Mouse (Mus musculus) liver (tissue): ENCODE results near the gene Vstm4.

Experiments
- DNase-seq: peaks from one replicate; pipeline ENCODE4 v3.0.0-alpha.2; 2020; ENCODE audit warnings: mixed read lengths

The Vstm4 gene

GRCm38 (mm10) chr14:32859831-32860569 lies 3.4 kb downstream of the Vstm4 start:
- no peak for DNase-seq

- peak; percentile 30 for DNase-seq
Observed at GRCm38 (mm10) chr14:32861149-32861581, 4.6 kb downstream of the Vstm4 start.

DNA sequence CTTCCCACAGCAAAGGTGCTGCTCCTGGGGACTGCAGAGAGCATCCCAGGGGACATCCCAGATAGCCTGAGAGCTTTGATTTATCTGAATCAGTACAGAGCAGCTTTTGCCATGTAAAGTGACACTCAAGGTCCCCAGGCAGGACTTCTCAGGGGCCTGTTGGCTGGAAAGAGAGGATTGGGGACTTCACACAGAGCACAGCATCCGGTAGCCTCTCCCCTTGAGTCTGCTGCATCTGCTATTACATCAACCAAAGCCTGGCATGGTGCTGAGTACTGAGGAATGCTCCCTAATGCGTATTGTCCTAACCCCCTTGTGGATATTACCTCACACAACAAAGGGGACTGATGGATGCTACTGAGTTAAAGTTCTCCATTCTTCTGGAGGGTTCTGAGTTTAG lies 5.1 kb downstream of the Vstm4 start:
- DNase-seq, result no peak

DNA sequence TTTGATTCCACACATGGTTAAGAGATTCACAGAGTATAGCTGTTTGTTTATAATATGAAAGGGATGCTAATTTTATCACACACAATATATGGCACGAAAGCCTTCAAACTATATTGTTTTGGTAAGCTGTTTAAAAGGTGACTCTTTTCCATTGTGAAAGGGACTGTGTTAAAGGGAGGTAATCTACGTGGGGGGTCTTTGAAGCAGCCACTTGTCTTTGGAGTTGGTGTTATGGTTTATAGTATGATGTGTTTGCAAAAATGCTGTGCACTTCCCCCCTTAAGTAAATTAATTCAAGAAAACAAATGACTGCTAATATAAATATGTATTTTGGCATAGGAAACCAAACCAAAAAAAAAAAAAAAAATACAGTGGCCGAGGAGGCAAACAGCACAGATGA lies 8.8 kb downstream of the Vstm4 start:
- no peak for DNase-seq

DNA sequence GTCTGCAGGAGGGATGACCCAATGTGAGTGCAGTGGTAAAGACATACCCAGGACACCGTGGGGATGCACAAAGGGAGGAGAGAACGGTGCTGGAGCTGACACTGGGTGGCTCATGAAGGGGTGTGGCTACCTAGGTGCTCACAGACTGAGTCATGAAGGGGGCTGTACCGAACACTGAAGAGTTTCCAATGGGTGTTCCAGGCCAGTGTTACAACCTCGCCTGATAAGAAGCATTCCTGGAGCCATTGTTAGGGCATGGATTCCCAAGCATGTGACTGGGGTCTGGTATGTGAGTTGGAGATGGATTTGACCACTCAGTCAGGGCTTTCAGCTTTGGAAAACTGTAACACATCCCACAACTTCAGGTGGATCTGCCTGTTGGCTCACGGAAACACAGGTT lies 15.4 kb downstream of the Vstm4 start:
- DNase-seq, result no peak

- DNase-seq, result no peak
Observed at GRCm38 (mm10) chr14:32877549-32877948, 21.0 kb downstream of the Vstm4 start.

GRCm38 (mm10) chr14:32880332-32880731 lies 23.8 kb downstream of the Vstm4 start:
- no peak for DNase-seq

DNA sequence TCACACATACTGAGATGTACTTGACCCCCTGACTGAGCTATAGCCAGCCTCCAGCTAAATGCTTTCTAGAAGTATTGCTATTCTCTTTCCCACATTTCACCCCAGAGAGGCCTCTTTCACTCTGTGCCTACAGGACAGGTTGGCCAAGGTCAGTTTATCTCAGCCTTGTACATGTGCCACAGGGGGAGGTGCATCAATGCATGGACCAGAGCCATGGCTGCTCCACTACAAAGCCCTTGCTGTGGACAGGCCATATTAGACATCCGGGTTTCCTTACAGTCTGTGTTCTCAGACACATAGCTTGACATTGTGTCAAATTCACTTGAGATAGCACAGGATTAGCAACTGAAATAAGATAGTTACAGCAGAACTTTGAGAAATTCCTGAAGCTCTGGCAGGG lies 25.1 kb downstream of the Vstm4 start:
- no peak for DNase-seq

- no peak for DNase-seq
Observed at GRCm38 (mm10) chr14:32888876-32889674, 32.5 kb downstream of the Vstm4 start.

DNA sequence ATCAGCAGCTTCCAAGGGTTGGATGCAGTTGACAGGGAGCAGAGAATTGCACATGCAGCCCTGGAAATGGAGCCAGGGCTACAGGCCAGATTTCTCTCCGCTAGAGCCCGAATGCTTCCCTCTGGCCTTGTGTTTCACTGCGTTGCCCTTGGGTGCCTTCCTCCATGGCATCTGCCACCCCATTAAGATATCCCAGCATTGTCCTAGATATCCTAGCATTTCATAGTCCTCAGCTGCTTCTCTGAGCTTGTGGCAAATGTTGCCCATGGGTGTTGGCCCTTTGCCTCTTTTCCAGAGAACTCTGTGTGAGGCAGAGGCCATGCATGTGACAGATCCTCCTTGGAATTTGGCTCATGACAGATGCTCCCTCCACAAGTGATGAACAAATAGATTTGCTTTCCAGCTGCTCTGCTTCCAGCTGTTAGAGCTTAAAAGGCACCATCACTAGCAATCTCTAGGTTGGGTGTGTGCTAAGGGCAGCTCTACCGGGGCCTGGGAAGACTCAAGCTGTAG lies 37.8 kb downstream of the Vstm4 start:
- no peak for DNase-seq

- DNase-seq, result no peak
Observed at GRCm38 (mm10) chr14:32894878-32895277, 38.3 kb downstream of the Vstm4 start.

GRCm38 (mm10) chr14:32896896-32897295 lies 40.3 kb downstream of the Vstm4 start:
- no peak for DNase-seq

DNA sequence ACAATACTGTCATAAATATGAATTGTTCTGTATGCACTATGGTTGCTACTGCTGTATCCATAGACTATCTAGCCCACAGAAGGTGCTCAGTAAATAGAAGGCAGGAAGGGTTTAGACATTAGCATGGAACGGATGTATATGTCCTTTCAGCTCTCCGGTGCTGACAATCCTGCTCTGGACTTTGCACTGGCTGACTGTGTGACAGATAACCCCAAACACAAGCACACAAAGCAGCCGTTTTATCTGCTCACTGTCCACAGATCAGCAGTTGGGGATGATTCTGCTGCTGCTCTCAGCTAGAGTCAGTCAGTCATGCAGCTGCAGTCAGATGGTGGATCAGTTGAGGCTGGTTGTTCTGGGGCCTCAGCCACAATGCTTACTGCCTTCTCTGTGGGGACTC lies 46.6 kb downstream of the Vstm4 start:
- peak; percentile 23 for DNase-seq

- DNase-seq, result no peak
Observed at GRCm38 (mm10) chr14:32906545-32906944, 50.0 kb downstream of the Vstm4 start.

GRCm38 (mm10) chr14:32909112-32909511 lies 52.6 kb downstream of the Vstm4 start:
- DNase-seq, result no peak

- DNase-seq, result no peak
Observed at GRCm38 (mm10) chr14:32911187-32911586, 54.6 kb downstream of the Vstm4 start.

GRCm38 (mm10) chr14:32915360-32915759 lies 58.8 kb downstream of the Vstm4 start:
- no peak for DNase-seq

DNA sequence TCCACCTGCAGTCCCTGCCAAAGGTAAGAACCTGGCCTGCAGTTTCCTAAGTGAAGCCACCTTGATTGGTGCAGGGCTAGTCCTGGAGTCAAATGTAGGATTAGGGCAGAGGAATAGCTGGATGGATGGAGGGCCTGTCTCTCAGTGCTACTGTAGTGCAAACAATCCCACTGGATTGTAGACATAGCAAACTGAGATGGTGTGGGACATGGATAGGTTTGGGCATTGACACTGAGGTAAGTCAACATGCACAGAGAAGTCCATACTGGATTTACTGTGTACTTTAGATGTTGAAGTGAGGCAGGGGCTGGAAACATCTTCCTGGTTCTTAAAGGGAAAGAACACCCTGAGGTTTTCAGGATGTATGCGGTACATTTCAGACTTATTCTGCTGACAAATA lies 61.4 kb downstream of the Vstm4 start:
- no peak for DNase-seq

DNA sequence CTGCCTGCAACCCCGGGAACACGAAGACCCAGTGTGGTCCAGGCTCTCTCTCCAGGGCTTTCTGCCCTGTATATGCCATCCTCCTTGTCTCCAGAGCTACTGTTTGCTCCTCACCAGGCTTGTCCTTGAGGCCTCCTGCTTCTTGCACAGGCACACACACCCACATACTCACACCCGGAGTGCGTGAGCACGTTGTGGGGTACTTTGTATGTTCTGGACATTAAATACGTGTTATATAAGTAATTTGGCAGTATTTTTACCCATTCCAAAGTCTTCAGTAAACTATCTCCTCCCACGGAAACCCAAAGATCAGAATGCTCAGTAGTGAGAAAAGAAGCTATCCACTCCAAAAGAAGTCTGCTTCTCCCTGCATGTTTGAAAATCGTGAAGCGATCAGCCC lies 67.3 kb downstream of the Vstm4 start:
- no peak for DNase-seq

DNA sequence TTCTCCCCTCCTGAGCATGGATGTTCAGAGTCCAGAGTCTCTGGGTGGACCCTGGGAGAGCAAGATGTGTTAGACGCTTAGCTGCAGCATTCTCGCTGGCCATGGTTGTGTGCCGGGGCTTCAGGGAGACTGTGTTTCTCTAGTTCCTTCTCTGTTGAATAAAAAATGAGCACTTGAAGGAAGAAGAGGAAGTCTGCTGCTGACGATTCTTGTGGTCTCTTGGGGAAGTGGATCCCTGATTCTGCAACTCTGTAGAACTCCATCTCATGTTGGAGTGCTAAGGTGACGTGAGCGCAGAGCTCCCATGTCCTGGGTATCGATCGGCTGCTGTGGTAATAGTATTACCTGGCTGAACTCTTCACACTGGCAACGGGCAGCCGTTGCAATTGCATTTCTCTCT lies 75.2 kb downstream of the Vstm4 start:
- DNase-seq, result no peak

DNA sequence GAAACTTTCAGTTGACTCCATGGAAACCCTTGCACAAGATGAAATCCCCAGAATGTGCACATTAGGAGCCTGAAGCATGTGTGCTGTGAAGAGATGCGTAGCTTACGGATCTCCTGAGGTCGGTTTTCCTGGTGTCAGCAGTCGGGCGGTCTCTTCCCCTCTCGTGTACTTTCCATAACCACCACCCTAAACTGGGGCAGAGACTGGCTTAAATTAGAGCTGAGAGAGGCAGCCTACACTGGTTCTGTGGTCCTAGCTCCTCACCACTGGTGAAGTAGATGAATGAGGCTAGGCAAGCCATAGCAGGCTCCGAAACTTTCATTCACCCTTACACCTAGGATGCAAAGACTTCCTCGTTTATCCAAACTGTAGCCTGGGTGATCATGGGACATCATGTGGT lies 75.7 kb downstream of the Vstm4 start:
- DNase-seq, result no peak

DNA sequence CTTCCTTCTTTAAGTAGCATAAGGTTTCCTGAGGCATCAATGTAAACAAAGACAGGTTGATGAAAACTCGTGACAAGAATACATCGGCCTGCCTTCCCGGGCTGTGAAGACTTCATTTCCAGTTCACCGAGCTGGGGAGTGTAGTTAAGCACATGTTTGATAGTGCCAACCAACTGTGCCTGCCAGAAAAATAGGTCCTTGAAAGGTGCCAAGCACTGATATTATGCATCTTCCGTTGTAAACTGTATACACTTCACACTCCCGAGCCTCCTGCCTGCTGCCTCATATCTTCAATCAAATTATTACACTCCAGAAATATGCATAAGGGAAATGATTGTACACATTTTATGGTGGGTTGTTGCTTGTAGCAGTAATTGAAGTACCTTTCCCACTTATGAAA lies 77.5 kb downstream of the Vstm4 start:
- no peak for DNase-seq

- DNase-seq, result no peak
Observed at GRCm38 (mm10) chr14:32939217-32939616, 82.7 kb downstream of the Vstm4 start.

DNA sequence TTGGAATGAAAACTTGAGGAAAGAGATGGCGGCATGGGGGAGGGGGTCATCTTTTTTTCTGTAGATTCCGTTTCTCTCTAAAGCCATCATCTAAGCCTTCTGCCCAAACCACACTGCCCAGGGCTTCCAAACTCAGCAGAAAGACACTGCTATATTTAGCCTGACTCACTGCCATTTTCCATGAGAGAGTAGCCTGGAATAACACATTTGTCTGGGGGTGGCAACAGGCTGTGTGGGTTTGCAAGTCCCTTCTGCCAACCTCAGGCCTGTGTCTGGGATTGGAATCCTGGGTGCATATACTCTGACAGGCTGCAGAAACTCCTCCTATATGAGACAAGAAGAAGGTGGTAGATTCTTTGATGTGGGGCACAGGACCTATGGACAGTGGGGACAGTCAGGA lies 91.0 kb downstream of the Vstm4 start:
- DNase-seq, result no peak
